Mouse (Mus musculus): ENCODE results near the gene Cmip. TPM values are rescaled to one million over a fixed set of nuclear protein-coding genes. Genes with fewer than 3 reads are reported as not detected.

Cmip gene
- total RNA-seq, 2 experiments from 2014 or later, result 22.7 to 60.3 TPM

DNA sequence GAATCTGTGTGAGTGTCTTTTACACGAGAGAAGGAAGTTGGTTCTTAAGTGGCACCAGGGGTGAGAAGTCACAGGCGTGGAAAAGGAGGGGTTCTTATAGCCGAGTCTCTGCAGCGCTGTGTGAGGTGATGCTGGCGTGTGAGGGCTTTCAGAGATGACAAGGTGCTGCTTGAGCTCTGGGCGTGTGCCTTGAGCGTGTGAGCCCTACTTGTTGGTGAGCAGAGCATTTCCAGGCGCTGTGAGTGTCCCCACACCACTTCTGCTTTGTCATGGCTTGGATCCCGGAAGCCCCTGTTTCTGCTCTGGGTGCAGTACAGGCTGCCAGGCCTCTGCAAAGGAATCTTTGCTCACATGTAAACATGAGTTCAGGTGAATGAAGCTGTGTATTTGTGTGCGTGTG lies 86.6 kb downstream of the Cmip start:
- peak; percentile 58 for ATAC-seq (ENCODE audit: poor library complexity, severe bottlenecking)

DNA sequence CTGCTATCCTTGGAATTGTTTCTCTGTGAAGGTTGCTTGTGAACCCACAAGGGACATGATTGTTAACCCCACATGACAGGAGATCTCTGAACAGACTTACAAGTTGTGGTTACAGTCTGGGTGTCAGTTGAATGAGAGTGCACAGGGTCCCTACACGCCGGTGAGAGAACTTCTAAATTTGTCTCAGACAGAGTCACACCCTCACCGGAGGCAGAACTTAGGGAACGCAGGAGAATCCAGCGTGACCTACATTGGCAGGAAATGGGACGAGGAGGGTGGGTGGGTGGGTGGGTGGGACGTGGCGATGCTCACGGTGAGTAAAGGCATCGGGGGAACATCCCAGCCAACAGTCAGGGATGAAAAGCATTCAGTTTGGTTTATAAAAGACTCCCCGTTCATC lies 88.0 kb downstream of the Cmip start:
- ATAC-seq (ENCODE audit: poor library complexity, severe bottlenecking), result no peak

DNA sequence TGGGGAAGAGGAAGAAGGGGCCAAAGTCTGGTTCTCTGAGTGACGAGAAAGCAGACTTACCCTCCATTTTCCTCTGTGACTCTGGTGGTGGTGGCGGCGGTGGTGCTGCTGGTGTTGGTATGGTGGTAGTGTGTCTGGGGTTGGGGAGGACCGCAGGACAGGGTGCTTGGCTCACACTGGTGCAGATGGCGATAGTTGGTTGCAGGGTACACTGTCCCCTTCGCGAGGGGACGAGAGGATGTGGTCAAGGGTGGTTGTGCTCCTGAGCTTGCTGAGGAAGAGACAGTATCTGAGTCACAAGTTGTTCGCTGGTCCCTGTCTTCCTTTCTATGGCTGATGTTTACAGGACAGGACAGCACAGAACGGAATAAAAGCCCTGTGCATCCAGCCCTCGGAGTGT lies 88.5 kb downstream of the Cmip start:
- no peak for ATAC-seq (ENCODE audit: poor library complexity, severe bottlenecking)

DNA sequence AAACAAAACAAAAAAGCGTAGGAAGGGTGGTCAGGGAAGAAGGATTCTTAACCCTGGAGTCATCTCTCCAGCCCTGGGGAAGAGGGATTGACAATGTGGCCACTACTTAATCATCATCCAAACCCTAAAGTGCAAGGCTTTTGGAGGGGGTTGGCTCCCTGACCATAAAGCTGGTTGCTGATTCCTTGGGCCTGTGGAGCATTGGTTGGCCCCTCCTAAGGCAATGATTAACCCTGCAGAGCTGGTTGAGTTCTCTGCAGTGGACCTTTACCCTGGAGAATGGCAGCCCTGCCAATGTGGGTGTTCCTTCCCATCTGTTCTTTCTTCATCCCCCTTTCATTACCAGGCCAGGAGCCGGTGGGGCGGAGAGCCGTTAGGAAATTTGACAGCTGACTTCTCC lies 90.7 kb downstream of the Cmip start:
- ATAC-seq (ENCODE audit: poor library complexity, severe bottlenecking), result no peak

DNA sequence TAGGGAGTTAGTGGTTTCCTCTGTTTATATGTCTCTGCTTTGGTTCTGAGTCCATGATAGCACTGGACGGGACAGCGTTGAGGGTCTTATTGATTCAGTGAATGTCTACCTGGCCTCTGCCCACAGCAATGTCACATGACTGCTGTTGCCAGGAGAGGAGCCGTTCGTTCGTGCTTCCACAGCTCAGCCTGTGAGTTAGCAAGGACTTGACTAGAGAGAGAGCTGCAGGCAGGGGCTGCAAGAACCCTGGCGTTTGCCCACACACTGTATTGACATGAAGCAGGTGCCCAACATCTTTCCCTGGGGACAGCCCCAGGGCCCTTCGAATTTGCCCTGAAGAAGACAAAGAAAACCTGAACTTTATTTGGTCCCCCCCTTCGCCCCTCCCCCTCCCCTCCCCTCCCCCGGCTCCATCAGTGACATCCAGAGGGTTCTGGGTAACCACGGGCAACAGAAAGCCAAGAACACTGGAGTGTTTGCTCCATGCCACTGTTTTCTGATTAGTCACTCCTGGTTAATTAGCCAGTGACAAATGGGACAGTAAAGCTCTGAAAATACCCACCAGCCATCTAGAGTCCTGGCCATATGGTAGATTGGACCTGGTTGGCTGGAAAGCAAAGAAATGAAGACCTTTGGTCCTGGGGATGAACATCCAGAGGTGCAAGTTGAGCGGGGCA lies 92.0 kb downstream of the Cmip start:
- no peak for ATAC-seq (ENCODE audit: poor library complexity, severe bottlenecking)

DNA sequence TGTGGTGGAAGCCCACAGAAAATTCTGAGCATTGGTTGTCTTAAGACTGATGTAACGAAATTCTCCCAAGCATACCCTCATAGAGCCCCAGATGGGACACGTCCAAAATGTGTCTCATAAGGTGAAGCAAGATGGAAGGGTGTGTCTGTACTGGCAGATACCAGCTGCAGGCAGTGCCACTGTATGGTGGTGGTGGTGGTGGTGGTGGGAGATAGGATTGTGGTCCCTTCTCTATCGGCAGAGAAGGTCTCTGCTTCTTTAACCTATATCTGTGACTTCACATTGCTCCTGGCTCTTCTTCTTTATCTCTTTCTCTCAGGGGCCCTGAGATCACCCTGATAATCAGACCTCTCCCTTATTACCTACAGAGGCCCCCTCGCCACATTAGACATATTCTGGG lies 92.7 kb downstream of the Cmip start:
- ATAC-seq (ENCODE audit: poor library complexity, severe bottlenecking), result no peak

DNA sequence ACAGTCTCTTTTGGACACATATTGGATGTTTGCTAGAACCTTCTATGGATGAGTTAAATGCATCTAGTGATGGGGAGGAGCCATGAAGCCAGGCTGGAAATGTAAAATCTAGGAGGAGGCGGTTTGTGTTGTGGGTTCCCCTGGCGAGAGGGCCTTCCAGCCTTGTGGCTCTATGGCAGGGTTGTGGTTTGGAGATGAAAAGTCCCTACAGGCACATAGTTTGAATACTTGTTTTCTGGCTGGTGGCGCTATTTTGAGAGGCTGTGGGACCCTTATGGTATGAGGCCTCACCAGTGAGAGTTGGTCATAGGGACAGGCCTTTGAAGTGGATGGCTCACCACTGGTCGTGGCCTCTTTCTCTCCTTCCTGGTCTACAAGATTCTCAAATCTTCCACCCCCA lies 95.2 kb downstream of the Cmip start:
- ATAC-seq (ENCODE audit: poor library complexity, severe bottlenecking), result no peak

DNA sequence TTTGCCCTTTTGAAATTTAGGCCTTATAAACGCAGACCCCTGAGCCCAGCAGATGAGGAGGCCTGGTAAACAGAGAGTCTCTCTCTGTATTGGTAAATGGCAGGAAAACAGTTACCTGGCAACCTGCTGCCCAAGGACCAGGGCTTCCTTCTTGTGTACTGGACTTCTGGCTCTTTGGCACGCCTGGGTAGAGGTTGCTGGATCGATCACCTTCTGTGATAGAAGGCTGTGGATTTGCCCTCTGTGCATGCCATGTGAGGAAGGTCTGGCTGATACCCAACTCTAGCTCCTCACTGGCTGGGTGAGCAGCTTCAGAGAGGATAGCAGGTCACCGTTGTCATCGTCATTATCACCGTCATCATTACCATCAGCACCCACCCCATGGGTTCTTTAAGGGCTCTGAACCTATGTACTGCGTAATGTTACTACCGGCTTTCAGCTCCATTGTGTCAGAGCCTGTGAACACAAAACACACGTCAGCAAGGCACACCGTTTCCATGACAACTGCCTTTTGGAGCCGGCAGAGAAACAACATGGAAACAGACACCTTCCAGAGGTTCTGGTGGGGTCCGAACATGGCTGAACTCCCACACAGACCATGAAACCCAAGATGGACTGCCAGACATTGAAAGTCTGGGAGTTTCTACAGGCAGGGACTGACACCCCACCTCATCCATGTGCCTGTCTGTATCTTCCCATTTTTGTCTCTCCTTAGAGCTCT lies 98.4 kb downstream of the Cmip start:
- no peak for ATAC-seq (ENCODE audit: poor library complexity, severe bottlenecking)

DNA sequence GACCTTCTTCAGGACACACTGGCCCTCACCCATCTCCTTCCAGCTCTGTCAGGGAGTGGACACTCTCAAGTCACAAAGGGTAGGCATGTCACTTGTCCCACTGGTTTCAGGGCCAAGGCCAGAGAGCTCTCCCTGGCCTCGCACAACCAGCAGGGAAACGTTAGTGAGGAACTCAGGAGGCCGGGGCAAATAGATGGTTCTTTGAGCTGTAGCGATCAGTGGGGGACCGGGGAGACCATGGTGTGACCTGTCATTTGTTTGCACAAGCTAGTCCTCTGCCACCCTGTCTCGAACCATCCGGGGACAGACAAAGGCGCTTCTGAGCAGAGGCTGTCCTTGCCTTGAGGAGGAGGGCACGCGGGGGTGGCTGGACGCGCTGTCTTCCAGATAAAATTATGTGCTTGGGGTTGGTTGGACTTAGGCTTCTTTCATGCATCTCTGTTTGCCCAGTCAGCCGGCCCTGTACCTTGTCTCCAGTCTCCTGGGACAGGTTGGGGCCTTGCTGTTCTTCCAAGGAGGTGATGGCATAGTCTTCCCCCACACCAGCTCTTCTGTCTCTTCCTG lies 99.3 kb downstream of the Cmip start:
- ATAC-seq (ENCODE audit: poor library complexity, severe bottlenecking), result no peak

DNA sequence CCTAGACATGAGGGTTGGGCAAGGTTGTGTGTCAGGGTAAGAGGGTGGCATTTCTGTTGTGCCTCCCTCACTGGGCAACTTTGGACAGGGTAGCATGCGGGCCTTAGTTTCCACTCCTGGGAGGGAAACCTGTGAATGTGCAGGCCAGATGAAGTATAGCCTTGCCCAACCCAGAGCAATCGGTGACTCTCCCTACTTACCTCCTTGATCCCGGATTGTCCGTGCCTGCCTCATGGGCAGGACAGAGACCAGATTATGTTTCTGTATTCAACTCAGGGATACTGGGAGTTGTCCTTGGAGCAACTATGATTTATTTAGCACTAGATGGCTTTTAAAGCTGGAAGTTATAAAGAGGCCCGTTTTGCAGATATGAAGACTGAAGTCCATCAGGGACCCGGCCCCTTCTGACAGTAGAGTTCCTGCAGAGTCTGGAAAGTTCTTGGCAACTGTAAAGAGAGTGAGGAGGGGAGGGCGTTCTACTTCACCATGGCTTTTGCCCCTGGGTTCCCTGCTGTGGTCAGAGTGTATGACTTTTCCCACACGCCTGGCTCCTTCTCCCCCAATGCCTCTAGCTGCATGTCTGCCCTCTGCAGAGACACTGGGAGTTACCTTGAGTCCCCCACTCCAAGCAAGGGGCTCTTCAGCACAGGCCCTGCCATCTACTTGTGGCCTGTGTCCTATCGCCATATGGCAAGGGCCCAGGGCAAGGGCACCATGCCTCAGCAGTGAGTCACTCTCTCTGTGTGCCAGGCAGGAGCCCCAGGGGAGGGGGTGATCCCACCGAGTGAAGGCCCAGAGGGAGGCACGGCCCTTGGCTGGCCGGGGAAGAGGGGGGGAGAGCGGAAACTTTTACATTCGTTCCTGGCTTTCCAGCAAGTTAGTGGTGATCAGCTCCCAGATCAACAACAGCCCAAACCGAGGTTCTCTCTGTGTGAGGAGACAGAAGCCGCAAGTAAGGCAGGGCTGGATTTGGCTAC lies 100.9 kb downstream of the Cmip start:
- no peak for ATAC-seq (ENCODE audit: poor library complexity, severe bottlenecking)

DNA sequence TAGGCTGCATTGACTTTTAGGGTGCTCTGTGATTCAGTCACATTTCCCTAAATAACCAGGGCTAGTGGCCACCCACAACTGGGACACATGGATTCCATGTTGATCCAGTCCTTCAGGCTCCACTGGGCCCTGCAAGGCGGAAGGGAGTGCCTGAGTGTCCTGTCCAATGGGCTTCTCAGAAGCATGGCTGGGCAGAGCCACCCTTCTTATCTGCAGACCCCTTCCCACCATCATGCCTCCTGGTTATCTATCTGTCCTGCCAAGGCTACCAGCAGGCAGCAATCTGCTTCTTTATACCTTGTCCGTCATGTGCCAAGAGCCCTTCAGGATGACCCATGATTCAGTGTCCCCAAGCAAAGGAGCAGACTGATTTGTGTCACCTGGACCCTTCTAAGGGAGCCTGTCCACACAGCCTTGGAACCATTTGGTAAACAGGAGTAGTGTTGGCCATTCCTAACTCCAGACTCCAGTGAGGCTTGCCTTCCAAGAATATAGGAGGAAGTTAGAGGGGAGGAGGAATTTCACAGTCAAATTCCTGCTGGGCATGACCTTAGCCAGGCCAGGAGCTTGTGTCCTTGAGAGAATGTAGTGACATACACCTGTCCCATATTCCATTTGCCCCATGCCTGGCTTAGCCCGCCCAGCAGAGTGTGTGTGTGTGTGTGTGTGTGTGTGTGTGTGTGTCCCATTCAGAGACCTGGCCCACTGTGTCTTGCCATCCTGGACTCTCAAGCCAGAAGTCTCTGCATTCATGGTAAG lies 103.5 kb downstream of the Cmip start:
- ATAC-seq (ENCODE audit: poor library complexity, severe bottlenecking), result no peak

DNA sequence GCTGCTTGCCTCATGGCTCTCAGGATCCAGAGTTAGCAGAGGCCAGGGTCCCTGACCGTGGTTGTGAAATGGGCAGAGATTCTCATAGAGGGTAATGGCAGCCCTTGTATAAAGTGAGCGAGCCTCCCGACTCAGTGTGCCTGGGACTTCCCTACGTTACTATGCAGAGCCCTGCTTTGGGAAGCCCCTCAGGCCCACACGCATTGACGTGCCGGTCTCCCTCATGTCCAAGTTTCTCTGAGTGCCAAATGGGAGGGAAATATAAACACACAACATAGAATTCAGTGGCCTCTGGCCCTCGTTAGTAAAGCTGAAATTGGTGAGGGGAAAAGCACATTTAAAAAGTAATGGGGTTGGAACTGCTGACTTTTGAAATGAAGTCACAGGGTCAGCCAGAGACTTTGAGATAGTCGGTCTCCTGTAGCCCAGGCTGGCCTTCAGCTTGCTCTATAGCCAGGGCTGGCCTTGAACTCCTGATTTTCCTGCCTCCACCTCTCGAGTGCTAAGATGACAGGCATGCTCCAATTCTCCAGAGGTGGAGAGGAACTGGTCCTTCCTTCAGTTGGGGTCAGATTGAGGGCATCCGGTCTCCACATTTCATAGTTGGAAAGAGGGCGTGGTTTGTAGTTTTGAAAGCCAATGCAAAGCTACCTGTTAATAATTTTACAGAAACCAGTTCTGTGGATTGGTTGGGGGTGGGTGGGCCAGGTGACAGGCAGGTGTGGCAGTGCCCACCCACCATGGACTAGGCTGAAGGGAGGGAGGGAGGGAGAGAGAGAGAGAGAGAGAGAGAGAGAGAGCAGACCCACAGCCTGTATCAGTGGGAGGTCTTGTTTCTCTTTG lies 105.0 kb downstream of the Cmip start:
- ATAC-seq (ENCODE audit: poor library complexity, severe bottlenecking), result peak; percentile 25

DNA sequence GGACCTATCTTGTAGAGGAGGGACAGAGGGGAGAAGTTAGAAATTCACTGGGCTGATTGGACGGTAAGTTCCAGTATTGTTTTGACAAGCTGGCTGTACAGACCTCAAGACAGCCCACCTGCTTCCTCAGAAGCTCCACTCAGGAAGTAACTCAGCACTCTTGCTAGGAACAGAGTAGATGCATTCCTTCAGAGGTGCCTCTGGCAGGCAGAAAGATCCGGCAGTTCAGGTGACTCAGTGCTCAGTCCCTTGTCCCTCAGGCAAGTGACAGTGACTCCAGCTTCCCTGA lies 105.5 kb downstream of the Cmip start:
- no peak for ATAC-seq (ENCODE audit: poor library complexity, severe bottlenecking)

DNA sequence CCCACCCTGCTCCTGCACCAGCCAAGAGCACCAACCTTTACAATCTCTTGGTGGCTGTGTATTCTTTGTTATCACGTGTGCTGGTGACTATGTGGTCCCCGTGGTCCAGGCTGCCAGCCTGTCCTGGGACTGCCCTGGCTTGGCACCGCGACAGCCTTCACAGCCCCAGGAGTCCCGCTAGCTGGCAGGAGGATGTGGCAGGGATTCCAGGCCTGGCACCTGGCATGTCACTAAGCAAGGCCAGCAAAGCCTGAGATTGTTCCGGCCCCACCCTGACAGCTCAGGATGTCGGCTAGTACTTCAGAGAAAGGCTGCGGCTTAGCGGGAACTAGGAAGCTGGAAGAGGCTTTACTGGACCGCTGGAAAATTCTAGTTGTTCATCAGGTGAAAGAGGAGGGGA lies 106.4 kb downstream of the Cmip start:
- ATAC-seq (ENCODE audit: poor library complexity, severe bottlenecking), result no peak

DNA sequence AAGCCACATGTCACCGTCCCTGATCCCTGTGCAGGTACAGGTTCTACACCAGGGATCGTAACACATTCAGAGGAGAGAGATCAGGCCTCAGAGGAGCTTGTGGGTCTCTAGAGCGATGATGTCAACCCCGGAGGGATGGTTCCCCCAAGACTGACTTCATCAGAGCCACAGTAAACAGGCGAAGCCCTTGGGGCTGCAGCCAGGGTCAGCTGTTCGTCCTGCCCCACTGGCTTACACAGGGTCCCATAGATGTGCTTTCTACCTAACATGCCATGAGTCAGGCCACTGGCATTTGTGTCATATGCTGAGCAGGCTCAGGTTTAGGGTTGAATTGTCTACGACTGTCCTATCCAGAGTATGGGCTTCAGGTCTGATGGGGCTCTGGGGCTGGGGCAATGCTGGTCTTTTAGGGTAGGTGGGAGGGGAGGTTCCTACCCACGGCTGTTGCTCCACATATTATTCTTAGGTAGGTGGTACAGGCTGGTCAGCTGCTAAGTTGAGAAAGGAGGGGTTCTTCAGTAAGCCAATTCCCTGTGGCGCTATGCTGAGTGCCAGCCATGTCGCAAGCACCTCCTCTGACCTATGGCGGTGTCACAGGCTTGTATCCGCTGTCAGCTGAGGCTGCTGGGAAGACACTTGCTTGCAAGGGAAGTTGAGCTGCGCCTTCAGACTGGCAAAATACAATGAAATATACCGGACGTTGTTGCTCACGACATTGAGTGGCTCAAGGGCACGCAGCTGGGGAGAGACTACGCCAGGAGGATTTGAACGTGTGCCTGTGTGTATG lies 107.7 kb downstream of the Cmip start:
- peak; percentile 81 for ATAC-seq (ENCODE audit: poor library complexity, severe bottlenecking)

DNA sequence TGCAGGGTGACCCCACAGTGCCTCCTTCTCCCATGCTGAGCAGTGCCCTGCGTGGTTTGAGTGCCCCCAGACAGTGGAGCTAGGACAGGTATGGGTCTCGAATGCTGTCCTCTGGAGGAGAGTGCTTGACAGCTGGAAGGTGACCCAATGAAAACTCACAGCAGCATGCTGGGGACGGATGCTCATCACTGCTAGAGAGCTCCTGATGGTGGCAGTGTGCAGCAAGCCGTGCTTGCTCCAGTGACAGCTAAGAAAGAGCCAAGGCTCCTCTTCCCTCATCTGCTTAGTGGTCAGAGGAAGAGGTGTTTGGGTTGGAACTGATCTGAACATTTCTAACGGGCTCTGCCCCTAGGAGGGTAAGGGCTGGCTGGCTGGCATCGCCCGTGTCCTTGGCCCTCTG lies 109.6 kb downstream of the Cmip start:
- no peak for ATAC-seq (ENCODE audit: poor library complexity, severe bottlenecking)

DNA sequence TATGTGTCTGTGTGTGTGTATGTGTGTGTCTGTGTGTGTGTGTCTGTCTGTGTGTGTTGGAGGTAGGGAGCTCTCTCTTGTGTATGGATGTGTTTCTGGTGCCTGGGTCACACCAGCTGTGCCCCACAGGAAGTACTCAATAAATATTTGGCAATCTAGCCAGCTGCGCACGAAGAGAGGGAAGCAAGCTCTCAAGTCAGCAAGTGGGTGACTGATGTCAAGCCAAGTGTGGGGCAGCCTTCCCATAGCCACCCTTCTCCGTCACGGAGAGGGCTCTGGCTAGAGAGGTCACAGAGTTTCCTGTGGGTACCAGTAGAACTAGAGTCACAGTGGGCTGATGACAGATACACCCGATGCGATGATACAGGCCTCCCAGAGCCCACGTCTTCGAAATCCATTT lies 110.6 kb downstream of the Cmip start:
- ATAC-seq (ENCODE audit: poor library complexity, severe bottlenecking), result peak; percentile 57

DNA sequence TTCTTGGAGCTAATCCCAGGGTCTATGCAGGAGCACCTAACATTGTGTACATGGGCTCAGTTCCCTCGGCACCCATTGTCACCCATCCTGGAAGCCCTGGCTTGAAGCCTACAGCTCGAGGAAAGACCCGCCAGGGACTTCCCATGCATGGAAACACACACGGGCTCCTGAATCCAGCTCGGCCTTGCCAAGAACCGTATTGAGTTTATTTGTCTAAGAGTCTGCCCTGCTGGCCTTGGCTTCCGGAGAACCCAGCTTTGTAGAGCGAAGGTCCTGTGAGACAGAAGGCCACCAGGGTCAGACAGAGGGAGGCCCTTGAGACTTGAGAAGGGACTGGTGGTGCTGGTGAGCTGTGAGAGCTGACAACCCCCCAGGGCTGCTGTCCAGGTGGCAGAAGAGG lies 111.9 kb downstream of the Cmip start:
- no peak for ATAC-seq (ENCODE audit: poor library complexity, severe bottlenecking)

DNA sequence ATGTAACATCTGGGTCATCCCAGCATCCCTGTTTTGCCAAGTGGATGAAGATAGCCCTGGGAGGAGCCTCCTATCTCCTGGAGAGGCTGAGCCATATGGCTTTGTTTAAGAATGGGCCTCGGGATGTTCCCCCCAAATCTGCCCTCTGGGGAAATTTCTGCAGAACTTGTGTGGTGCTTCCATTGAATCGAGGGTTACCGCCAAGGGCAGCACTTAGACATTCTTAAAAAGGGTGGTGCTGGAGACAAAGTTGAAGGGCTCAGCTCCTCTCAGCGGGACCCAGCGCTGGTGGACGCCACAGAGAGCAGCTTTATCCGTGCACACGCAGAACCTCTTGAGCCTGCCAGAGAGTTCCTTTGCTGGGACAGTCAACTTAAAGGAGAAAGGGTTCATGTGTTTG lies 113.1 kb downstream of the Cmip start:
- ATAC-seq (ENCODE audit: poor library complexity, severe bottlenecking), result no peak

All from megakaryocyte, adult 5-6 weeks (primary cell).